Mouse (Mus musculus) heart, postnatal 14 days (tissue): Measurements from ENCODE around the gene Ttll8. TPM values are rescaled to one million over a fixed set of nuclear protein-coding genes. Genes with fewer than 3 reads are reported as not detected.
A peak's percentile ranks its signal among the peaks of the same experiment; 100 is the strongest.

Experiments used
- DNase-seq, 2 experiments: peaks; one replicate each; pipeline ENCODE4 v3.0.0; 2021 to 2022
- intact Hi-C: fragments of 180-260 bp; cut with DNase I; formaldehyde crosslinking; loops from one replicate; pipeline ENCODE4 v1.15.1; 2025
- total RNA-seq, 2 experiments: library from RNA; stranded (reverse); gene quantifications; 2 replicates each; pipeline ENCODE4 v1.2.3; 2021

Ttll8 gene
- total RNA-seq, 2 experiments from 2014 or later: not detected

- no peak for DNase-seq
- intact Hi-C loops: no loop called here
These were observed 65.2 kb downstream of the Ttll8 start for GRCm38 (mm10) chr15:88889032-88889431.

GRCm38 (mm10) chr15:88885376-88885775 lies 68.8 kb downstream of the Ttll8 start:
- intact Hi-C loops: no loop called here
- no peak for DNase-seq

- no peak for DNase-seq
These were observed 70.9 kb downstream of the Ttll8 start for GRCm38 (mm10) chr15:88883342-88883741.

GRCm38 (mm10) chr15:88882851-88883250 lies 71.4 kb downstream of the Ttll8 start:
- intact Hi-C loops: no loop called here

More at GRCm38 (mm10) chr15:88883342-88883741, 70.9 kb downstream of the Ttll8 start:
- intact Hi-C loops: no loop called here

GRCm38 (mm10) chr15:88881253-88882044 lies 72.8 kb downstream of the Ttll8 start:
- DNase-seq: no peak
- intact Hi-C loops: no loop called here

More at GRCm38 (mm10) chr15:88882851-88883250, 71.4 kb downstream of the Ttll8 start:
- no peak for DNase-seq

- intact Hi-C loops: no loop called here
- no peak for DNase-seq
These were observed 77.2 kb downstream of the Ttll8 start for GRCm38 (mm10) chr15:88877021-88877400.

GRCm38 (mm10) chr15:88876155-88877020 lies 77.8 kb downstream of the Ttll8 start:
- DNase-seq: peak; percentile 89 to 93
- intact Hi-C loops: loop anchor here (1.0 kb wide), 2 partner anchors 45 to 48 kb away; no protein-coding TSS in a partner anchor

- peak in 1 of 2 experiments; percentile 66 for DNase-seq
- intact Hi-C loops: loop anchor here (1.0 kb wide), 2 partner anchors 46 to 47 kb away; no protein-coding TSS in a partner anchor
These were observed 78.6 kb downstream of the Ttll8 start for GRCm38 (mm10) chr15:88875625-88876081.

GRCm38 (mm10) chr15:88874477-88874876 lies 79.7 kb downstream of the Ttll8 start:
- intact Hi-C loops: no loop called here

GRCm38 (mm10) chr15:88874061-88874460 lies 80.2 kb downstream of the Ttll8 start:
- intact Hi-C loops: no loop called here
- no peak for DNase-seq

More at GRCm38 (mm10) chr15:88874477-88874876, 79.7 kb downstream of the Ttll8 start:
- DNase-seq: no peak

- DNase-seq: no peak
- intact Hi-C loops: no loop called here
These were observed 83.6 kb downstream of the Ttll8 start for GRCm38 (mm10) chr15:88870418-88871185.

GRCm38 (mm10) chr15:88868024-88868742 lies 86.0 kb downstream of the Ttll8 start:
- intact Hi-C loops: no loop called here
- peak; percentile 64 to 67 for DNase-seq

- intact Hi-C loops: no loop called here
- peak; percentile 78 to 83 for DNase-seq
These were observed 86.7 kb downstream of the Ttll8 start for GRCm38 (mm10) chr15:88867368-88868023.

- intact Hi-C loops: no loop called here
These were observed 87.3 kb downstream of the Ttll8 start for GRCm38 (mm10) chr15:88866934-88867356.

GRCm38 (mm10) chr15:88865888-88866695 lies 88.1 kb downstream of the Ttll8 start:
- intact Hi-C loops: no loop called here
- DNase-seq: no peak

More at GRCm38 (mm10) chr15:88866934-88867356, 87.3 kb downstream of the Ttll8 start:
- no peak for DNase-seq

GRCm38 (mm10) chr15:88865061-88865460 lies 89.2 kb downstream of the Ttll8 start:
- no peak for DNase-seq
- intact Hi-C loops: no loop called here

GRCm38 (mm10) chr15:88864270-88865030 lies 89.8 kb downstream of the Ttll8 start:
- DNase-seq: no peak
- intact Hi-C loops: no loop called here
